Mouse (Mus musculus): ENCODE data around the gene Dgkg. TPM values are rescaled to one million over a fixed set of nuclear protein-coding genes. Genes with fewer than 3 reads are reported as not detected.

Gene Dgkg
- total RNA-seq (2022): 10 to 100 TPM; 53.2 to 63.0 (median 55.1) TPM

- DNase-seq (ENCODE audit: low spot score in 2 of 2): peak; percentile 48 to 67
Observed at GRCm38 (mm10) chr16:22656533-22657444, at the start of gene Dgkg. Gene Dgkg, minus strand, starts transcription at chr16:22657221.

DNA sequence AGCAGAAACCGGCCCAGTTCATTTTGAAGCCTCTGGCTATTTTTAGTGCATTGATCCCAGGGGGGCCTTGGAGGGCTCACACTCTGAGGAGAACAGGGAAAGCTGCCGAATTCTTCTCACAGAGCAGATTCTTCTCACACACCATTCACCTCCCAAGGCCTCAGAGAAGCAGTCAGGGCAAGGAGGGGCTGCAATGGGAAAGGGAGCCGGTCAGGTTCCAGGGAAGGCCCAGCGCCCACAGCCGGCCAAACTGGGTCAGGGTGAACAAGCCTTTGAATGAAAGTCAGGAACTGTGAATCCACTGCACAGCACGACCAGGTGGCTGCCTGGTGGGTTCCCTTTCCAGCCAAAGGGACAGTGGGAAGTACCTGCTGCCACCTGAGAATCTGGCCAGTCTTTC is 47.9 kb upstream of the Dgkg start:
- no peak for DNase-seq (ENCODE audit: low spot score in 2 of 2)

DNA sequence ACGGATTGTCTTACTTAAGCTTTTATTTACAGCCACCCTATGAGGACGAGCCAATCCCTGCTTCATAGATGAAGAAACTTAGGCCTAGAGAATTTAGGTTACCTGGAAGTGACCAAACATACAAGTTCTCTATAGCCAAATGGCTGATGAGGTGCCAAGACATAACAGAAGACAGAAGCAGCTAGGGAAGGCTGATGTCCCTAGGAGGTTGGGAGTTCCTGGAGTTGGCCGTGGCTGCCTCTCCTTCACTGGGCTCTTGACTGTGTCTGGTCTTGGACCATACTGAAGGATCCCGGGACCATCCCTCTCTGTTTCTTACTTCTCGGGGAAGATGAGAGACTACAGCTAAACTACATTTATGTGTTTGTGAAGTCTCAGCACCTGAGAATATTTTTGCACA is 47.1 kb upstream of the Dgkg start:
- DNase-seq (ENCODE audit: low spot score in 2 of 2): no peak

DNA sequence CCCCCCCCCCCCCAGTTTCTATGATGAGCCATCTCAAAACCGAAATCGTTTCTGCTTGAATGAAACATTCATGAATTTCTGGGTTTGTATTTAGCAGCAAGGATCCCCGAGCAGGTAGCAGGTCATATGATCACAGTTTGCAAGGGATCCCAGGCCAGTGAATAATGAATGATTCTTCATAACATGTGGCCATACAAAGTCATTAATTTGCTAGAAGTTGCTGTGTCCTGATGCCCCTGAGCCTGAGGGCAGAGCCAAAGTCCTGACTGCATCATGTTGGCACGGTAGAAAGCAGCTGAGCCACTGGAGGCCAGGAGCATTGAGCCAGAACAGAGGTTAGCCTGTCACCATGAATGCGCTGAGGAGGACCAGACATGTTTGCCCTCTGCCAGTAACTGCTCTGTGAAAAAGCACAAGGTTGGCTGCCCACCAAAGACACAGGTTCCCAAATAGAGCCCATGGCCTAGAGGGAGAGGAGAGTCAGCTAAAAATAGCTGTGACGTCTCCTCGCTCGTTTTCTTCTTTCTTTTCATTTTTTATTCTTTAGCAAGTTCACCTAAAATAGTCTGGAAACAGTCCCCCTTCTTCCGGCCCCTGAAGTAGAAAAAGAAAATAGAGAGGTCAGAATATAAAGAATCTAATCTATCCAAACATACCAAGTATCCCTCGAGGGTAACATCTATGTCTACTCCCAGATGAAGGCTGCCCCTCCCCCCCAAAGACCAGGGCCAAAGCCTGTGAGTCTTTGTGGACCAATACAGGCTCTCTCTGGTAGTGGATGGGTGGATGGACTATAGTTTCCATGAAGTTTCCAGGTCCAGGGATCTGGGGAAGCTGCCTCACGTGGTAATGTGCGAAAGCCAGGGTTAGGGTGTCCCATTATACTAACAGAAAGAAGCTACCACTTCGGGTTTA is 42.1 kb upstream of the Dgkg start:
- DNase-seq (ENCODE audit: low spot score in 2 of 2): no peak

GRCm38 (mm10) chr16:22698101-22698500 is 41.1 kb upstream of the Dgkg start:
- DNase-seq (ENCODE audit: low spot score in 2 of 2): no peak

- DNase-seq (ENCODE audit: low spot score in 2 of 2): no peak
Observed at GRCm38 (mm10) chr16:22689622-22690021, 32.6 kb upstream of the Dgkg start.

DNA sequence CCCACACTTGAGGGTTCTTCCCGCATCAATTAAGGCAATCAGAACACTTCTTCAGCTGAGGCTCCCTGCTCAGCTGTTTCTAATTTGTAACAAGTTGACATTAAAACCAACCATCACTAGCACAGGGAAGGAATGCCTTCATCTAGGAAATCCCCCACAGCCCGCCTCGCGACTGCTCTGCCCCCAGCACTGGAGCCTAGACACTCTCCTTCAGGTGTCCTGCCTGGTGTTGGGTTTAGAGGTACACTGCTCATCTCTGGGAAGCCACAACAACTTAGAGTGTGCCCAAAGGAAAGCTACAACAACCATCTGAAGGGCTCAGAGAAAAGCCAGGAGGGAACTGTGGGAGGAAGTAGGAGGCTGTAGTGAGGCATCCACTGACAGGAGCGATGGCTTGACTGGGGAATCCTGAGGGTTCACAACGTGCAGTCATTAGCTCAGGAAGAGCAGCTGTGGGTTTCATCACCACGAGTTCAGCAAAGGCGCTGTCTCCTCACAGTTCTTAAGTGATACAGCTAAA is 30.8 kb upstream of the Dgkg start:
- DNase-seq (ENCODE audit: low spot score in 2 of 2): peak; percentile 35 to 44

DNA sequence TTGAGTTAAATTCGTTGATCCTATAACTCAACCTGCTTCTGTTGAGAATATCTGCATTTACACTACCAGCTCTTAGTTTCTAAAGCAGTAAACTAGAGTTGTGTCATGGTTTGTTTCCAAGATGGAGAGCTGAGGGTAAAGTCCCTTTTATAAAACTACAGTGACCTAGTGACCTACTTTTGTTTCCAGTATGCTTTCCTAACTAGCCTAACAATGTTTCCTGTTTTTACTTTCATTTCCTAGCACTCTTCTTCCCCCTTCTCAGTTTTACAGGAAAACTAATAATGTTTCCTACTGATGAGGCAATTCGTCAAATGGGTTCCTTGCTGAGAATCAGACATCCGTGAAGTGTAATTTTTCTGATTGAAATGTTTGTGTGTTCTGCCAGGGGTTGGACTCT is 26.6 kb upstream of the Dgkg start:
- DNase-seq (ENCODE audit: low spot score in 2 of 2): no peak

DNA sequence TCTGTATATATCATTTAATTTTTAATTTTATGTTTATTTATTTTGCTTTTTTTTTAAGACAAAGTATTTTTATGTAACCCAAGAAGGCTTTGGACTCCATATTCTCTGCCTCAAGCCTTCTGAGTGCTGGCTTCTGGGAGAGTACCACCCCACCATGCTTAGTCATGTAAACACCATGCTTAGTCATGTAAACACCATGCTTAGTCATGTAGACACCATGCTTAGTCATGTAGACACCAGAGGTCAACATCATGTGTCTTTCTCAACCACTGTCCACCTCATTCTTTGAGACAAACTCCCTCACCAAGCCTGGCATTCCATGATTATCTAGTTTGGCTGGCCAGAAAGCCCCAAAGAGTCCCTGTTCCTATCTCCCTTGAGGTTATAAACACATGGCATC is 25.7 kb upstream of the Dgkg start:
- DNase-seq (ENCODE audit: low spot score in 2 of 2): no peak

- no peak for DNase-seq (ENCODE audit: low spot score in 2 of 2)
Observed at GRCm38 (mm10) chr16:22679641-22680040, 22.6 kb upstream of the Dgkg start.

GRCm38 (mm10) chr16:22674636-22675035 is 17.6 kb upstream of the Dgkg start:
- no peak for DNase-seq (ENCODE audit: low spot score in 2 of 2)

DNA sequence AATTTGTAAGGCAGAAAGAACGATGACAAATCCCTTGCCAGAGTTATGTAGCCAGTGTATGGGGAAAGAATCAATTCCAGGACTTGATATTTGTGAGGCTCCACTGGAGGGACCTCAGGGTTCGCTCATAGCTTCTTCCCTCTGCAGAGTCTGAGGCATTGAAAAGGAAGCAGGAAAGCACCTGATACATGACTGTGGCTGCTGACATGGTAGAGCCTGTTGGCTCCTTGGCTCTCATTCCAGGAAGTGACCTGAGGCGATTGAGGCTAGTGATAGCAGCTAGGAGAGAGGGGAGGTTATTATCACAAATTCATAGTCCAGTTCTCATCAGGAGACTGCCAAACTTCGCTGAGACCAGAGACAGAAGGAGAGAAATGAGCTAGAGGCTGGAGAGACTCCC is 17.1 kb upstream of the Dgkg start:
- no peak for DNase-seq (ENCODE audit: low spot score in 2 of 2)

- no peak for DNase-seq (ENCODE audit: low spot score in 2 of 2)
Observed at GRCm38 (mm10) chr16:22664033-22664432, 7.0 kb upstream of the Dgkg start.

DNA sequence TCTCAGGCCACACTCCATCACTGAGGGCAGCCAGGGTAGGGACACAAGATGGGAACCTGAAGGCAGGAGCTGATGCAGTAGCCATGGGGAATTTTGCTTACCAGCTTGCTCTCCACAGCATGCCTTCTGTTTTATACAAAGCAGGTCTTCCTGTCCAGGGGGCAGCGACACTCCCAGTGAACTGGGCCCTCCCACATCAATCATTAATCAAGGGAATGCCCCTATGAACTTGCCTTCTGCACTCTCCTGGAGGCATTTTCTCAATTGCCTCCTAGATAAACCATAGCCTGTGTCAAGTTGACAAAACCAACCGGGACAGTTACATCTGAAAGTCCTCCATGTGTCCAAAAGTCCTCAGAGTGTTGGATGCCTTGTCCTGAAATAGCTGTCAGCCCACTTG is 6.1 kb upstream of the Dgkg start:
- DNase-seq (ENCODE audit: low spot score in 2 of 2): no peak

- peak in 1 of 2 experiments; percentile 82 for DNase-seq (ENCODE audit: low spot score in 2 of 2)
Observed at GRCm38 (mm10) chr16:22661076-22661475, 4.1 kb upstream of the Dgkg start.

DNA sequence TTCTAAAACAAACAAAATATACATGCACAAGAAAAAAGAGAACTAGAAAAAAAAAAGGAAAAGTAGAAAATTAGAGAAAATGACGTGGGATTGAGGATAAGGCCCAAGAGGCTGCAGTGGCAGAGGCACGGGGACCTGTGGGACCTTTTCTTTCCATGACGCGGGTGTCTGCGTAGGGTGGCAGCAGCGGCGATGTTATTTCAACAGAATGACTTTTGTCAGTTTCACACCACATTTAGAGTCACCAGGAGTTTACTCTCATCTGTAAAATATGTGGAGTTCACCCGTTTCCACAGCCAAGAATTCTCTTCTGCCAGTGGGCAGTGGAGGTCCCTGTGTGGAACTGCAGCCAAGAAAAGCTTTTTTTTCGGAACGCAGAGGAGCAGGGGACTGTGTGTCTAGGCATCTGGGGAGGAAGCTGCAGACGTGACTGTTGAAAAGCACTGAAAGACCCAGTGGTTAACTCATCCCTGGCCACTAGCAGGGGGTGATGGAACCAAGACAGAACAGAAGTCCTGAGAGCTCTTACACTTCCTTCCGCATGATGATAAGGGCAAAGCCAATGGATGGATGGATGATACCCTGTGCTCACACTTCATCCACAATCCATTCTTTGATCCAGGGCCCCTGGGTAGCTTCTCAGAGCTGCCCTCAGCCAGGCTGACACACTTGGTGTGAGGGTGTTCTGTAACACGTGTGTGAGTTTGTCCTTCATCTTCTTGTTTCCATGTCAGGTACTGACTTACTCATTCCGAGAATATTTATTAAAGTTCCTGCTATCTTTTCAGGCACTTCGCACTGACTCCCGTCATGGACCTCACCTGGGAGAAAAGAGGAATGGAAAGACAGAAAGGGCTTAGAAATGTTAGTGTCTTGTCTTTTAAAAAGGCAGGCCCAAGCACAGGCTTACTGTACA is 1.1 kb upstream of the Dgkg start:
- no peak for DNase-seq (ENCODE audit: low spot score in 2 of 2)

GRCm38 (mm10) chr16:22655812-22656211 is 1.2 kb downstream of the Dgkg start:
- DNase-seq (ENCODE audit: low spot score in 2 of 2): no peak

GRCm38 (mm10) chr16:22655223-22655622 is 1.8 kb downstream of the Dgkg start:
- no peak for DNase-seq (ENCODE audit: low spot score in 2 of 2)

DNA sequence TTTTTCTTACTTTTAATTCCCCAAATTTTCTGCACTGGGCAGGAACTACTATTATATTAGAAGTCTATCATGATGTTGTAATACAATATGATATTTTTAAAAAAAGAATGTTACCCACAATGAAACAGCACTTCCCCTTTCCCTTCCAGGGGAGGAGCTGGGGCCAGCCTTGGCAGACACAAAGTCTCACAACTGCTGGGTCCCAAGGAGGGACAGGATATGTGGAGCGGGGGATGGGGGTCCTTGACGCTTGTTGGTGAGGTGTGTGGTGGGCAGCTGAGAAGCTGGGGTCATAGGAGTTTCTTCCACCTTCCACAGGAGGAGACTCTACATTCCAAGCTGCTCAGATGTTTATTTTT is 2.6 kb downstream of the Dgkg start:
- no peak for DNase-seq (ENCODE audit: low spot score in 2 of 2)

- DNase-seq (ENCODE audit: low spot score in 2 of 2): no peak
Observed at GRCm38 (mm10) chr16:22653817-22654476, 3.1 kb downstream of the Dgkg start.
